Mouse (Mus musculus) kidney, embryonic 16.5 days (tissue): ENCODE measurements around the gene Cyp46a1. TPM values are rescaled to one million over a fixed set of nuclear protein-coding genes. Genes with fewer than 3 reads are reported as not detected.

Experiments used
- ATAC-seq: fragments of 200-750 bp; cut with Nextera tagmentation; 2 replicates; pipeline ENCODE4 v1.8.0; 2017; ENCODE audit warnings: moderate TSS enrichment; ENCODE audit not compliant: low FRiP score, low TSS enrichment
- H3K27ac ChIP-seq: fragments of 300-500 bp; sonication (generic); 2 replicates; pipeline ENCODE4 v1.5.1; 2014; ENCODE audit warnings: low read length
- H3K27me3 ChIP-seq: fragments of 300-500 bp; sonication (generic); 2 replicates; pipeline ENCODE4 v1.6.1; 2014; ENCODE audit warnings: low read length, control low read depth, mixed read lengths; ENCODE audit not compliant: insufficient read depth
- H3K36me3 ChIP-seq: fragments of 300-500 bp; sonication (generic); 2 replicates; pipeline ENCODE4 v1.6.1; 2014; ENCODE audit warnings: low read length, control low read depth, mixed read lengths; ENCODE audit not compliant: insufficient read depth
- H3K4me1 ChIP-seq: fragments of 300-500 bp; sonication (generic); 2 replicates; pipeline ENCODE4 v1.6.1; 2014; ENCODE audit warnings: low read length, control low read depth, mixed read lengths; ENCODE audit not compliant: insufficient read depth
- H3K4me2 ChIP-seq: fragments of 300-500 bp; sonication (generic); replicated peaks from 2 replicates; pipeline ENCODE4 v1.6.1; 2014; ENCODE audit warnings: low read depth, low read length
- H3K4me3 ChIP-seq: fragments of 300-500 bp; sonication (generic); 2 replicates; pipeline ENCODE4 v1.5.1; 2014; ENCODE audit warnings: mild to moderate bottlenecking, low read length
- H3K9ac ChIP-seq: fragments of 300-500 bp; sonication (generic); replicated peaks from 2 replicates; pipeline ENCODE4 v1.6.1; 2014; ENCODE audit warnings: low read length
- H3K9me3 ChIP-seq: fragments of 300-500 bp; sonication (generic); 2 replicates; pipeline ENCODE4 v1.6.1; 2016; ENCODE audit warnings: low read length, control low read depth
- WGBS: fragments of 180-500 bp; shearing (Covaris S2); extraction: QIAGEN DNeasy Blood & Tissue Kit; methylation state at CpG from one replicate; pipeline ENCODE4 v1.1.7; 2014; 5-methylcytosine and 5-hydroxymethylcytosine counted together
- polyA plus RNA-seq: library from polyadenylated mRNA; unstranded; fragments of >200 nt; fragmentation: Nextera tagmentation; extraction: Ambion mirVana; gene quantifications from 2 replicates; pipeline ENCODE4 v1.2.1, GENCODE M21; 2015

Gene Cyp46a1
- polyA plus RNA-seq, 1 experiment from 2014 or later: 11.8 TPM

- H3K4me1 ChIP-seq: peaks cover 12% of the 10 kb centered on the region
- no peaks in the 10 kb centered on the region for H3K36me3 ChIP-seq
- no peak overlapping the region for H3K4me3 ChIP-seq
- H3K27ac ChIP-seq: no peak overlapping the region
- H3K9me3 ChIP-seq: no peaks in the 10 kb centered on the region
- no peaks in the 10 kb centered on the region for H3K27me3 ChIP-seq
- H3K4me2 ChIP-seq: no peak overlapping the region
- H3K9ac ChIP-seq: no peak overlapping the region
- no peak for ATAC-seq
- 64% methylated on average over 14 of the region's 14 CpGs for WGBS
Observed at GRCm38 (mm10) chr12:108410416-108411208, 76.4 kb downstream of the Cyp46a1 start.

Other genes starting within 250 kb of the Cyp46a1 start
- gene Setd3, start 155.1 kb upstream of the Cyp46a1 start, polyA plus RNA-seq: 89.1 and 92.4 TPM in 2 replicates
- 2.4 and 3.1 TPM in 2 replicates for gene Ccnk, start 154.8 kb upstream of the Cyp46a1 start, polyA plus RNA-seq
- 5.3 and 6.8 TPM in 2 replicates for gene Ccdc85c, start 59.0 kb upstream of the Cyp46a1 start, polyA plus RNA-seq
- gene Hhipl1, start 28.1 kb upstream of the Cyp46a1 start, polyA plus RNA-seq: 0.80 and 0.81 TPM in 2 replicates
- gene Eml1, start 36.6 kb downstream of the Cyp46a1 start, polyA plus RNA-seq: 82.7 and 92.4 TPM in 2 replicates
- 40.6 and 42.8 TPM in 2 replicates for gene Evl, start 220.3 kb downstream of the Cyp46a1 start, polyA plus RNA-seq